Mouse (Mus musculus) CD4-positive, CD25-positive, alpha-beta regulatory T cell, adult 4 months (primary cell): ENCODE results near the gene Marc2. TPM values are rescaled to one million over a fixed set of nuclear protein-coding genes. Genes with fewer than 3 reads are reported as not detected.
A peak's percentile ranks its signal among the peaks of the same experiment; 100 is the strongest.

ENCODE experiments used
- ATAC-seq: one replicate; pipeline ENCODE4 v1.8.0; 2017
- polyA plus RNA-seq, 2 experiments: library from polyadenylated mRNA; unstranded; fragments of 100-300 nt; shearing (Covaris generic); gene quantifications; one replicate each; pipeline ENCODE4 v1.2.1; 2017

Marc2 gene
- polyA plus RNA-seq, 2 experiments from 2014 or later, result 10.7 to 32.3 TPM

DNA sequence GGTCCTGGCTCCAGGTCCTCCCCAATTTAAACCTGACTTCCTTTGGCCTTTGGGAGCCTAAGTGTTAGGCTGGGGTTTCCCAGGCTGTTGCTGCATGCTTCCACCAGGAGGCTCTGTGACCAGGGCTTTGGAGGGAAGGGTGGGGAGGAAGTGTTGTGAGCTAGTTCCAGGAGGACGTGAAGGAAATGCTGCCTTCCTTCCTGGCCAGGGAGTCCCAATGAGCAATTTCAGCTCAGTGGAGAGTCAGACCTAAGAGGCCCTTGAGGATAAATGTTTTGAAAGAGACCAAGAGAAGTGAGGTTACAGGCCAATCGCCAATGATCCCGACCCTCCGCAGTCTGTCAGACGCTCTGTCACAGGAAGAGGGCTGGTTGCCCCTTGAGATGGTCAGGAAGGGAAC lies 7.1 kb upstream of the Marc2 start:
- ATAC-seq, result peak; percentile 42

DNA sequence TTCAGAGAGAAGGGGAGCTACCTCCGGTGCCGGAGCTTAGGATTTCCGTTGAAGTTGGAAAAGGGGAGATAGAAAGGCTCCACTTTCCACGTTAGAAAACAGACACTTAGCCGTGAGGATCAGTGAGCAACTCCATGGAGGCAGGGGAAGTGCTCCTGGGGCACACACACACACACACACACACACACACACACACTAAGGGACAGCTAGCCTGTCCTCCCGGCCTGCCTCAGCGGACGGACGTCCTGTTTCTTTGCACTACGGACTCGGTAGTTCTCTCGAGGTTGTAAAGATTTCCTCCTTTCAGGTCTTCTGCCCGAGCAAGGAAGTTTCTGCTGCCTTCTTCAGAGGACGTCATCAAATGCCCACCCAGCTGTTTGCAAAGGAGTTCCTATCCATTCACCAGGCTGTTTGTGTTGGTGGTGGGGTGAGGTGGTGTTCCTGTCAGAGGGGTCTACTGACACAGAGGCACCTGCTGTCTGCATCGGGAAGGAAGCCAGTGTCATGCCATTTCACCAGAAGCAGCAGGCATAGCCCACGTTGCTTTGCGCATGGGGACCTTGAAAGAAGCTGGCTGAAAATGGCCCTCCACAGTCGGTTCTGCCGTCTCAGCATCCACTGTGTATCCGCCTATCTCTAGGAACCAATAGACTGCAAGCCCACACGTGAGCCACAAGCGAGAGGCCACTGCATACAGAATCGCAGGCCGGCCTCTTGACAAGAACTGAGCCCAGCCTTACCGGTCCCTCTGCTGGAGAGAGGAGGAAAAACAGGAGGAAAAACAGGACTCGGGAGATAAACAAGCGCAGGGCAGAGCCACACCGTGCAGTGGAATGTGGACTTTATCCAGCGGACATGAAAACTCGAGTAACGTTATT lies 5.7 kb upstream of the Marc2 start:
- ATAC-seq, result peak; percentile 84

DNA sequence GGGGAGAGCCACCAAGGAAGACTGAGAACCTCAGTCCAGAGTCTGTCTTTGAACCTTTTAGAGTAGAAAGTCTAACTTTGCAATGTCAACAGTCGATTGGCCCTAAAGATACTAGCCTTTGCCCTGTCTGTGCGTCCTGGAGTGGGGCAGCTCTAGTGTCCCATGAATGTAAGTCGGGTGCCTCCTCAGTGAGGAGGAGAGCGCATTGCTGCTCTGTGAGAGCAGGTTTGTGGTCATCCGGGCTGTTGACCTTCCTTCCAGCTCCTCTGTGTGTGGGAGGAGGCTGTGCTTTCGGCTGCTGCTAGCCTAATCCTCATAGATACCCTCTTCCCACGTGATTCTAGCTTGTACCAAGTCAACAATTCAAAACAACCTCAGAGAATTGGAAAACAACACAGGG lies 4.9 kb upstream of the Marc2 start:
- no peak for ATAC-seq

DNA sequence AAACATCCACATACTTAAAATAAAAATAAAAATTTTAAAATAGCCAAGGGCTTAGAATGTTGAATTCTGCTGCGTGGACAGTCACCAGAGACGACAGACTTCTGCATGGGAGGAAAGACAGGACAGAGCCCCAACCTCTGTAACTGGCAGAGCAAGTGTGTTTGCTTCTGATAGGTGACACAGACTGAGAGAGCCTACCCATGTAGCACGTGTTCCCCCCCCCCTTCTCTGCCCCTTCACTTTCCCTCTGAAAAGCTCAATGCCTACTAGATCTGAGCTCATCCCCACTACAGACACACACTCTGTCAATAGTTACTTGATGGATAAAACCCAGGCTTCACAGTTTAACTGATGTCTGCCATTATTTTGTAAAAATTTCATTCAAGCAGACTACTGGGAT lies 722 bp upstream of the Marc2 start:
- ATAC-seq, result no peak

DNA sequence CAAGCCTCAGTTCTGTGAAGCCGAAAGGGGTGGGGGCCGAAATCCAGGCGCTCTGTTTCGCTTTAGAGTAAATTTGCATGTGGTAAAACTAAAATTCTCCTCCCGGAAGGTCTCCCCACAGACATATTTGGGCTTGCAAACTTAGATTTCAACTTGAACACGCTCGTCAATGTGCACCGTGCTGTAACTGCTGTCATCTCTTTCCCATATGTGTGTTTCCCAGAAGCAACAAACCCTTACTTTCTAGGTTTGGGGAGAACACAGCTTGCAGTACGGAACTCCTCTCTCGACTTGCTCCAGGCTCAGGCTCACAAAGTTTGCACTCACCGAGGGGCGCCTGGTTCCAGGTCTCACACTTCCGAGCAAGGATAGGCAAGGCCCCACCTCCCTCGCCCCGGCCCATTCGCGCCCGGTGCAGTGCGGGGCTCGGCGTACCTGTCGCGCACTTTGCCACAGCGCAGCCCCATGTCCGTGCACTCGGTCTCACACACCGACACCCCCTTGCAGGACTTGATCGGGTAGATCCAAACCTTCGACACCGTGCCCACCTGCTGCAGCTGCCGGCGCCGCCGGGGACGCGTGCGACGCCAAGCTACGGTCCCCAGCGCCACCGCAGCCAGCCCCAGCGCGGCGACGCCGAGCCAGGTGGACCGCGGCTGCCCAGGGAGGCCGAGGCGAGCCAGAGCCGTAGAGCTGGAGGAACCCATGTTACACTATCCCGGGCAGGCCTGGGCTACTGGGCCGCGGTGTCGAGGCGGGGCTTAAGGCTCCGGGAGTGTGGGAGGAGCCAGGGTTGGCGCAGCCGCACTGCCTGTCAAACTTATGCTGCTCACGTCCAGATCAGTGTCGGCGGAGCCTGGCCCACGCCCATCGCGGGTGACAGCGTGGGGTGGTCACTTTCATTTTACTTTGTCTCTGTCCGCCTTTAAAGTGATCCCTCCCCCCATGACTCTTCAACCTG lies 860 bp downstream of the Marc2 start:
- peak; percentile 92 for ATAC-seq

DNA sequence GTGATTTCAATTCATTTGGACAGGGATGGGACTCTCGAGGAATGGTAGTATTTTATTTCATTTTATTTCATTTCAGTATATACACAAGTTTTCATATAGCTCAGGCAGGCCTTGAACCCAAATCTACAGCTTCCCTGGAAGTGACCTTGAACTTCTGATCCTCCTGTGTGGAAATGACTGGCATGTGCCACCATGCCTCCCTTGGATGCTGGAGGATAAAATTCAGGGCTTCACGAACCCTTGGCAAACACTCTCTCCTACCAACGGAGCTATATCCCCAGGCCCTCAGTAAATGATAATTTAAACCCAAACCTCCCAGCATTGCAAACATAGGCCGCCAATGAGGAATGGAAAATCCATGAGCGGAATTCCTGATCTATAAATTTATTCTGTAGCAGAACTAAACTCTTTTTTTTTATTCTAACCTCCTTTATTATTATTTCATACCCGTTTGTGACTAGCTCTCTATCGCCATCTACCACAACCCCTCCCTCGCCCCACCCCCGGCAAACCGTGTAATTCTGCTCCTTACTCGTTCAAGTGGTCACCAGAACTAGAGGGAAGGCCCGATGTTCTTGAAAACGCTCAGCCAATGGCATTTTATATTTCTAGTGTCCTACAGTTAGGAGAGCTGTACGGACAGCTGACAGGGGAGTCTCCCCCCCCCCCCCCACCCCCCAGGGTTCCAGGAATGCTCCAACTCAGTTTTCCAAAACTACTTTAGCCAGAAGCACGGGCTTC lies 1.8 kb downstream of the Marc2 start:
- no peak for ATAC-seq

DNA sequence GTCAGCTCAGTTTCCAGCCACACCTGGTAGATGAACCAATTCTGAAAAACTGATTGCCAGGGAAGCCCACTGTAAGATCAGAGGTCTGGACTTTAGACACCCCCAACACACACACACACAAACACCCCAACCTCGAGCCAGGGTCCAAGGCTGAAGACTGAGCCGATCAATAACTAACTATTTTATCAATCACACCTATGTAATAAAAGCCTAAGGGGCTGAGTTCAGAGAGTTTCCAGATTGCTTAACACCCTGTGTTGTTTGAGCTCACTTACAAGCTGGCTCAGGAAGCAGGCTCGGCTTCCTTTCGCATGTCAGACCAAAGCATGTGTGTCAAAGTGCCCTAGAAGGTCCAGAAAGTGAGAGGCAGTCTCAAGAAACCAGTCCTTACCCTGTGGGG lies 8.6 kb downstream of the Marc2 start:
- ATAC-seq, result no peak

DNA sequence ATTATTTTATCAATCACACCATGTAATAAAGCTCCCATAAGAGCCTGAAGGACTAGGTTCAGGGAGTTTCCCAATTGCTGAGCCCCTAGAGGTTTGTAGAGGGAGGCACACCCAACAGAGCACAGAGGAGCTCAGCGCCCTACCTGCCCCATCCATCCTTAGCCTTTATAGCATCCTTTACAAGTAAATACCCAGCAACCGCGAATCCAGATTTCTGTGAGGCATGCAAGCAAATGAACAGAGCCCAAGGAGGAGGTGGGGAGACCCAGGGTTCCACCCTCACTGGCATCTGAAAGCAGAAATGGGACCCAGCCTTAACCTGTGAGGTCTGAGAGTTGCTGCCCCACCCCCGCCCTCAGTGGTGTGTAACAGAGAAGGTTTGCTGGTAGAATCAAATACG lies 9.9 kb downstream of the Marc2 start:
- ATAC-seq, result no peak

DNA sequence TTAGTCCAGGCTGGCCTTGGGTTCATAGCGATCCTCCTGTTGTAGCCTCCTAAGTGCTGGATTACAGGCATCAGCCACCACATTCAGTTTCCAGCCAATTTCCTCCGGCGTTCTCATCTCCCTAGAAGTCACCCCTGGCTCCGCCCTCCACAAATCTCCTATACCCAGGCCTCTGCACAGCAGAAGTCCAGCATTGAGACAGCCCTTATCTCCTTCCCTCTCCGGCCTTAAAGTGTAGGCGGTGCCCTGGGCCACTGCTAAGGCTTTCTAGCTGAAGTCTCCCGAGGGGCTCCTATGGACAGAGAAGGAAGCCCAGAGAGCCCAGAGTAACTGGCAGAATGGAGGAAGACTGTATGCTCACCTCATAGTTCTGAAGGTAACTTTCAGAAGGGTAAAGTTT lies 12.8 kb downstream of the Marc2 start:
- no peak for ATAC-seq

DNA sequence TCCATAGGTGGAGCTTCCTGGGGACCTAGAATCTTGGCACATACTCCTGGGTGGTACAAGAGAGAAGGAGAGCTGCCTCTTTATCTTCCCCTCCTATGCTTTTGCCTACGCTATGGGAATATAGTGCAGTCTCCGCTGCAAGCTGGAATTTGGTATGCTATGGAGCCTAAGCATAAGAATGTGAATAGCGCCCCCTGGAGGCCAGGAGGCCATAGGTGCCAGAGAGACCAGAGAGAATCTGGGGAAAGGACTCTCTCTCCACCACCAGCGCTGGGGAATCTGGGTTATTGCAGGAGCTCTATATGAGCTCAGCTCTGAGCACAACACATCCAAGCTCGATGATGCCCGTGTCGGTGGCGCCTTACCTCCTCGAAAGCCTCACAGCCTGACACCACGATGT lies 14.0 kb downstream of the Marc2 start:
- peak; percentile 43 for ATAC-seq

DNA sequence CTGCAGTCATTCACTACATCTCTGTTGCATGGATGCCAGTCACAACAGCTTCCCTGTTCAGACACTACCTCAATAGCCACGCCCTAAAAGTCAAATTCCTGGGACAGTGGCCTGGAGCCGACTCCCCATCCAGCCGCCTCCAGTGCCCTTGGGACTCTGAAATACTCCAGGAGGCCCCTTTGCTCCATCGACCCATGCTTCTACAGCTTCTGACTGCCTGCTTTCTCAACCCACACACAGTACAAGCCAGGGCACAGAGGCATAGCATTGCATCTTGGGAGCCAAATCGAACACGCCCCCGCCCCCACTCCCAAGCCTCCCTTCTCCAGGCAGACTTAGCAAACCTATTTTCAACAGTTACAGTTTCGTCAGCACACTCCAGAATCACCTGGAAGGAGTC lies 16.4 kb downstream of the Marc2 start:
- ATAC-seq, result no peak

DNA sequence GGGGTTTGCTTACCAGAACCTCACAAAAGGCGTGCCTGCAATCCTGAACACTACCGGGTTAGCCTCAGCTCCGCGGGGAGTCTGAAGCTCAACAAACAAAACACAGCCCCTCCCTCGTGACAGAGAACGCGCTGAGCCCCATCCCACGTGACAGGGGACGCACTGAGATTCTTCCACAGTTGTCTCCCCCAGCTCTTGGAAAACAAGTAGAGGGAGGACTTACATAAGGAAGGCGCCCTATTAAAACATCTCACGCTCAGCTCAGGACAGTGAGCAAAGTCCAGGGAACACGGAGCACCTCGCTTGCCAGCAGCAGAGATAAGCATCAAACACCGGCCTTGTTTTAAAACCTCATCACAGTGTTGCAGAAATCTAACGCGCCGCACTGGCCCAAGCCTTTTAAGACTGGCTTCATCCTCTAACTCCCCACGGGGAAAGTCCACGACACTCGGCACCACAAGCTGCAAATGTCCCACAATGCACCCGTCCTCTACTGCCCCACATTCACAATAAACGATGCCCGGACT lies 19.0 kb downstream of the Marc2 start:
- no peak for ATAC-seq

DNA sequence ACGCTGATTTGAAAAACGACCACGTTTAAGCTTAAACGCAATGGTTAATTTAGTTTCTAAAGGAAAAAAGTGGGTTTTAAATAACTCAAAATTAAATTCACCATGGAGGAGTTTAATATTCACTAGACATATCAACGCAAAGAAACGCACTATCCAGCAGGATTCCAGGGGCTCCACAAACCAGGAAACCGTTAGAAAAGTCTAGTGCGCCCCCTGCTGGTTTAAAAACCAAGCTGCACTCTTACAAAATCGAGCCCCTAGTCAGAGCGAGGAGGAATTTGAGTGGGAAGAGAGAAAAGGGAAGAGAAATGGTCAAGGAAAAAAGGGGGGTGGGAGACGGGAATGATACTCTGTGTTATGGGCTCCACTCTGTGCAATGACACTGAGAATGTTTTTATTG lies 21.2 kb downstream of the Marc2 start:
- ATAC-seq, result peak; percentile 69

DNA sequence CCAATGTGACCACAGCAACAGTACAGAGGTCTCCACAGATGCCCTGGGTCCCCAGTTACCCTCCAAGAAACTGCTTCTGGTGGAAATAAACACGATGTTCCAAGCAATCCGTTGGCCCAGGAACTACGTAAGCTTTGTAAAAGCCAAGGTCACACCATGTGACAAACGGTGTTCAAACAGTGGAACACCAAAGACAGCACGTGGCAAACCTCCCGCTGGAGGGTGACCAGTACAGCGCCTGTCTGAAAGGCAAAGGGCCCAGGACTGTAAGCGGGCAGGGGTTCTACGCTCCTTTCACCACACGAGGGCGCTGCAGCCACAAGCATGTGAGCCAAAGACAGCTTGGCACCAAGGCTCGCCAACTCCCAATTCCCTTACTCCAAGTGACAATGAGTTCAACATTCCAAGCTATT lies 21.8 kb downstream of the Marc2 start:
- ATAC-seq, result peak; percentile 82

DNA sequence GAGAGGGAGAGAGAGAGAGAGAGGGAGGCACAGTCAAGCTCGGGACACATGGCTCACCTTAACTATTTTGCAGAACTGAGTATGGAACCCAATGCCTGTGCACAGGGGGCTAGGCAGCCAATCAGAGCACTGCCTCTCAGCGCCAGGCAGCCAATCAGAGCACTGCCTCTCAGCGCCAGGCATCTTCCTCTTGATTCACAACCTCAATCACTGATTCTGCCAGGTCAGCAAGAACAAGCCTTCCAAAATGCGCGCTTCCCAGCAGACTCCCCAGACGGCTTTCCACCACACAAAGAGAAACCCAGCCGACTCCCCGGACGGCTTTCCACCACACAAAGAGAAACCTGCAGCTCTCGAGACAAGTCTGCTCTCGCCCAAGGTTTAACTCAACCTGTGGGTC lies 23.6 kb downstream of the Marc2 start:
- no peak for ATAC-seq

DNA sequence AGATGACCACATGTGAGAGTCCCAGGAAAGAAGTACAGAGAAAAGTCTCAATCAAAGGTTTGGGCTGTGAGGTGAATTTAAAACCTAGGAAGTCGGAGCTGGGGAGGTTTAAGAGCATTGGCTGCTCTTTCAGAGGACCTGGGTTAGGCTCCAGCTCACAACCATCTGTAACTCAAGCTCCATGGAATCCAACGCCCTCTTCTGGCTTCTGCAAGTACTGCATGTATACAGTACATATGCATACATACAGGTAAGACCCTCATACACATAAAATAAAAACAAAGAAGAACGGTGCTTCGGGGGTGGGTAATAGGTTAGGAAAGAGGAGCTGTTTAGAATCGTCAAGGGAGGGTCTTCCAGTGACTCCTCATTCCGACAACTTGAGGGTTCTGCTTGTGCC lies 28.5 kb downstream of the Marc2 start:
- ATAC-seq, result no peak

DNA sequence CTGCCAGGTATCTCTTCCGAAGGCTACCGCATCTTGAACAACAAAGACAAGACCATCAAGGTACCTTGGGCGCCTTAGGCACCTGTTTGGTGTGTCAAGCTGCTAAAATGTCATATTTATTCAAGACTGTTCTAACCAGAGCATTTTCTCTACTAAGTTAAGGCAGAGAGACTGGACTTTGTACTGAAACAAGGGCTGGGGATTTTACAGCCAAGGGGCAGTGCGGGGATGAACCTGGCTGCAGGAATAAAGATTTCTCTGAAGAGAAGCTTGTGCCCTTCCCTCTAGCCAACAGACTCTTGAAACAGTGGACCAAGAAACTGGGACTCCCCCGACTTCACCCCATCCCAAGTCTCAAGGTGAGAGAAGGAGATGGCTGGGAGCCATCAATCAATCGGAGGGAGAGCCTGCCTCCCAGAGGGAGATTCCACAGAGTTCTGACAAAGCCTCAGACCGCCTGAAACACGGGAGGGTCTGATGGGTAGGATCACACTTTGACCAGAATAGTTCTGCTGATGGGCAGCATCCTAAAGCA lies 34.5 kb downstream of the Marc2 start:
- no peak for ATAC-seq

DNA sequence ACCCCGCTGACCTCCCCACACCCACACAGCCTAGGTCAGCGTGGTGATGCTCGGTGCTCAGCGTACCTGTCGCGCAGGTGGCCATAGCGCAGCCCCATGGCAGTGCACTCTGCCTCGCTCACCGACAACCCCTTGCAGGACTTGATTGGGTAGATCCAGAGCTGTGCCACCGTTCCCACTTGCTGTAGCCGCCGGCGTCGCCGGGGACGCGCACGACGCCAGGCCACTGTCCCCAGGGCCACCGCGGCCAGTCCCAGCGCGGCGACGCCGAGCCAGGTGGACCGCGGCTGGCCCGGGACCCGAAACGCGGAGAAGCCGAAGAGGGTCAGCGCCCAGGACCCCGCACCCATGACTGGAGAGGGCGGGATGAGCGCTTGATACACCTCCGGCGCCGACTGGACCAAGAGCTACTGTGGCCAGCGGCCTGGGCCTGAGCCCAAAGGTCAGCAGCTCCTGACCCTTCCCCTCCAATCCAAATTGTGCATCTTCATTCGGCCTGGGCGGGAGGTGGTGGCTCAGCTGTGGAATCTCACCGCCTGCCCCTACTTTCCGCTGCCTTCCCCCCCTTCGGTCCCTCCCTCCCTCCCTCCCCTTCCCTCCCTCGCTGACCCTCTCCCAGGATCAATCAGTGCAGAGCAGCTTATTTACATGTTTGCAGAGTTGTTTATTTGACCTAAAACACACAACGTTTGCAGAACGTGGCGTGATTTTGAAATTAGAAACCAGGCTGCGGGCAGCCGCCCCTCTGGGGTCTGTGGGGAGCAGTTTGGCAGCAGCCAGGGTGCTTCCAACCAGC lies 35.3 kb downstream of the Marc2 start, which contains the start of gene Marc1:
Marc1 (minus strand) TSS at position 534 of the 796 bp plus-strand sequence.
- ATAC-seq, result no peak

DNA sequence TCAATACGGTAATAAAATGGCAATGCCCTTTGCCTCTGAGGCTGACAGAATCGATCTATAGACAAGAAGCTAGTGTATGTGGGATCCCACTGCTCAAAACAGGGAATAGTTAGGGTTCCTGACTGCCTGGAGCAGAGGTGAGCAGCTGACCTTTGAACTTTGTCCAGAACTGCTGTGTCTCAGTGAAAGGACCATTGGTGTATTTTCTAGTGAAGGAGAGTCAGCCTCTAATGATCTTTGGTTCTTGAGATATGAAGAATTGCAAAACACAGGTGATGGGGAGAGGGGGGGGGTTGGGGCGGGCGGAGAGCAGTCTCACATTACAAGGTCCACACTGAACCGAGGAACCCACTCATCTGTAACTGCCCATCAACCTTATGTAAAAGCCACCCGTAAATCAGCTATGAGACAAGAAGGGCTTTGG lies 36.7 kb downstream of the Marc2 start:
- no peak for ATAC-seq

DNA sequence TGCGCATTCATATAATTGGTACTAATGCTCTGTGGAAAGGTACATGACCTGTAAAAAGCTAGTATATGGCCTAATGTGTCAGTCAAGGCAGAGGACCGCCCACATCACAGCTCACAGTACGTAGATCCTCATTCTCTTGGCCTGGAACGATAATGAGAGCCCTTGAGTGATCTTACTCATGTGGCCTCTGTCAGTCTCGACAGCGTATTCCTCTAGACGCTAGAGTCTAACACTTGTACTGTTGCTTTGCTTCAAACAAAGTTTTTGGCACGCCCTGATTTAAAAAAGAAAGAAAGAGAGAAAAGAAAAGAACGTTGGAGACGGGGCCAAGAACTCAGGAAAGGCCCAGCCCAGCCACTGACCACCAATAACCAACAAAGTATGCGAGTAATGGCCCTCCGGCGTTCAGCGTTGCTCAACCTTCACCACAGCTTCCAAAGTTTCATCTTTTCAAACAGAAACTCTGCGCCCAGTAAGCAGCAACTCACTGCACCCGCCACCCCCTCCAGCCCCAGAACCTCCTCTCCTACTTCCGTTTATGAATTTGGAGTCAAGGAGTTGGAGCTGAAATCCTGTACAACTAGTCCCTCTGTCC lies 37.7 kb downstream of the Marc2 start:
- no peak for ATAC-seq
